Mouse (Mus musculus) bone marrow macrophage, adult 2 months (primary cell): ENCODE data around the gene Tcf7l1. TPM values are rescaled to one million over a fixed set of nuclear protein-coding genes. Genes with fewer than 3 reads are reported as not detected.

ENCODE experiments used
- H3K27ac ChIP-seq: 2 replicates; pipeline ENCODE4 v1.5.1; 2012; ENCODE audit warnings: low read depth, low read length; ENCODE audit not compliant: insufficient read depth
- H3K4me1 ChIP-seq: 2 replicates; pipeline ENCODE4 v1.6.1; 2012; ENCODE audit warnings: low read length; ENCODE audit not compliant: control insufficient read depth, insufficient read depth
- H3K4me3 ChIP-seq: 2 replicates; pipeline ENCODE4 v1.5.1; 2012; ENCODE audit warnings: mild to moderate bottlenecking, low read length, moderate library complexity; ENCODE audit not compliant: insufficient read depth
- CTCF ChIP-seq: IDR thresholded peaks from 2 replicates; pipeline ENCODE4 v1.5.1; 2012; ENCODE audit warnings: low read depth, mild to moderate bottlenecking, low read length, moderate library complexity
- POLR2A ChIP-seq: IDR thresholded peaks from 2 replicates; pipeline ENCODE4 v1.6.1; 2012; ENCODE audit warnings: mild to moderate bottlenecking, low read depth, low read length, borderline replicate concordance
- polyA plus RNA-seq: library from polyadenylated mRNA; stranded (reverse); fragments of >200 nt; gene quantifications from 2 replicates; pipeline ENCODE4 v1.2.4, GENCODE M21; 2012; ENCODE audit not compliant: missing spikeins, insufficient read depth, insufficient read length

Gene Tcf7l1
- polyA plus RNA-seq, 1 experiment = 0.42 TPM

DNA sequence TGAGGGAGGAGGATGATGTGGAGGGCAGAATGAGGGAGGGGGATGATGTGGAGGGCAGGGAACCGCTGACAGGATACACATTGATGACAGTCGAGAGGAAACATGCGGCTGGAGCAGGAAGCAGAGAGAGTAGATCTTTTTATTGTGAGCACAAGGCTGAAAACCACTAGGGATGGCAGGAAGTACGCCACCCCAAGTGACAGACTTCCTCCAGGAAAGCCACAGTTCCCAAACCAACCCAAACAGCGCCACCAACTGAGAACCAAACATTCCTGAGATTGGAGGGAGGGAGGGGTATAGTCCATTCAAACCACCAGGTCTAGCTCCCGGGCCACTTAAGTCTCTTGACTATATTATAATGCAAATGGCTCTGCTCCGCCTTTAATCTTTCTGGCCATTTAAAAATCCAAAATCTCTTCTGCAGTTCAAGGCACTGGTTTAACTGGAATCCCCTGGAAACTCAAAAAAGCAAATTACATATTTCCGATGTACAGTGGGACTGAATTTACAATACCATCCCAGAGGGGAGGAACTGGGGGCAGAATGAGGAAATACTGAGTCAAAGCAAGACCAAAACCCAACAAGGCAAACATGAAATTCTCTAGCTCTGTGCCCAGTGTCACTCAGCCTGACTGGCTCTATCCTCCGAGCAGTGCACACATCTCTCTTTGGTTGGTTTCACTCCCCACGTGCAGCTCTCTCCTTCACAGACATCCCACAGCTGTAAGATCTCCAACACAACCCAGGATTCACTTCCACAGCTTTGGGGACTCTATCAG is 30.6 kb downstream of the Tcf7l1 start:
- H3K4me3 ChIP-seq = no peak overlapping the region
- TF ChIP-seq POLR2A (no peak), CTCF (no peak)
- H3K4me1 ChIP-seq = no peaks in the 10 kb centered on the region
- no peak overlapping the region for H3K27ac ChIP-seq

DNA sequence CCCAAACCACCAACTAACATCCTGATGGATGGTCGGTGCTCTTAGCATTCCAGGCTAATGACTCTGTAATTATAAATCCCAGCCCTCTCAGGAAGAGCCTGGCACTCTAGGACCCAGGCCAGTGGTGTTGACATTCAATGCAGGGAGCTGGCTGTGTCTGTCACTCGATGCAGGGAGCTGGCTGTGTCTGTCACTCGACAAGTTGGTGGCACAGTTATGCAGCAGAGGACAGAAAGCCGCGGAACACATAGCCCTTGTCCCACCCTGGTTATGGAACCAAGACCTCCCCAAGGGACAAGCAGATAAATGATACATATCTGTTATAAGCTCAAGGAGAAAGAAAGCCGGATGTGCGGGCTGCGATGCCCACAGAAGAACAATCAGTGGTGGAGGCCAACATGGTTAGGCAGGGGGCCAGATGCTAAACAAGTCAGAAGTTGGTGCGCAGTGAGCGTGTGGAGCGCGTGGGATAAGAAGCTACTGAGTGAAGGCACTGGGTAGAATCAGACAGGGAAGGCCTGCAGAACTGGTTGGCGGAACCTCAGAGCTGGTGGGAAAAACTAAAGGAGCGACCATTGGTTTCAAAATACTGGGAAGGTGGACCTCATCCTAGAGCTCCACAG is 33.7 kb downstream of the Tcf7l1 start:
- H3K27ac ChIP-seq = no peak overlapping the region
- no peak overlapping the region for H3K4me3 ChIP-seq
- H3K4me1 ChIP-seq = no peaks in the 10 kb centered on the region
- no peak for TF ChIP-seq CTCF
- TF ChIP-seq POLR2A = no peak

DNA sequence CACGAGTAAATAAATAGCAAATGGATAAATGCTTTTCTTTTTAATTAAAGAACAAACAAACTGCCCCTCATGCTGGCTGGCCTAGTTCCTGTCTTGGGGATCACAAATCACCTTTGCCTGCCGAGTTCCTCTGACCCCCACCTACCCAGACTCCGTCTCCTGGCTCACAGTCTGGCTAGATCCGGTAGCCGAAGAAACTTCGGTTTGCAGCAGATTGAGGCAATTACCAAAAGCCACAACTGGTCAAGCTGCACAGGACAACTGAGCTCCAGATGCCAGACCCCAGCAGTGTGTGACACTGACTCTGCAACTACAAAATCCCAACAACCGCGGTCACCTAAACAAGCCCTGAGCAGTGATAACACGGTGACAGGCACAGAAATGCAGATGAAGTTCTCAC is 34.8 kb downstream of the Tcf7l1 start:
- no peak overlapping the region for H3K4me3 ChIP-seq
- H3K27ac ChIP-seq = no peak overlapping the region
- no peaks in the 10 kb centered on the region for H3K4me1 ChIP-seq
- TF ChIP-seq CTCF = no peak

DNA sequence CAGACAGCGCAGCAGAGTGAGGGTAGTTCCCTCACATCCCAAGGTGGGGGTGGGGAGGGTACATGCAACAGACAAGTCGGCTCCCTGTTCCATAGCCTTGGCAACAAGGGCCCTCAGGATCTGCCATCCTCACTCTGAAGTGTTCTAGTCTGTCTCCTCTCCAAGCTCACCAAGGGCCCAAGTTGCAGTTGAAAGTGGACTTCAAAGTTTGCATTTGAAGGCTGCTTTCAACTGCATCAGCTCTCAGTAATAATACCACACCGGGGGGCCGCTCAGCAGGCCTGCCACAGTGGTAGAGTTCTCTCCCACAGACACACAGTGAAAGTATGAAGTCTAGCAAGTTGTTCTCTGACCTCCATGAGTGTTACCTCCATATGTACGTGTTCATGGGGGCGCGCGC is 35.3 kb downstream of the Tcf7l1 start:
- Histone ChIP-seq H3K4me3 (no peak overlapping the region), H3K27ac (no peak overlapping the region), H3K4me1 (no peaks in the 10 kb centered on the region)
- TF ChIP-seq POLR2A (no peak), CTCF (no peak)

DNA sequence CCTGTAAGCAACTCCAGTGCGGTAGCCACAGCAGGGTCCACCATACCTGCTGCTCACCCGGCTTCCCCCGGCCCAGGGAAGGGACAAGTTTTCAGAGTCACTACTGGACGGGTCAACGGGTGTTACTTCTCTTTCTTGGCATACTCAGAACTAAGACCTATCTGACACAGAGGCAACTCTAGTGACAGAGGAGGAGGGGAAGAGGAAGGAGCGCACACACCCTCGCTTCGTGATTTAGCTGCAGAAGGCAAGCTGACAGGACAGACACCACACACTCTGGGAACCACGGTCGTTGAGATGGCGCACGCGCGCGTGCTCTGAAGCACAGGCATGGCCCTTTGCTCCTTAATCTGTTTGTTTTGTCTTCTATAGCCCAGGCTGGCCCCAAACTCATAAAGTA is 36.2 kb downstream of the Tcf7l1 start:
- Histone ChIP-seq H3K4me3 (no peak overlapping the region), H3K4me1 (no peaks in the 10 kb centered on the region), H3K27ac (no peak overlapping the region)
- no peak for TF ChIP-seq POLR2A
- no peak for TF ChIP-seq CTCF

DNA sequence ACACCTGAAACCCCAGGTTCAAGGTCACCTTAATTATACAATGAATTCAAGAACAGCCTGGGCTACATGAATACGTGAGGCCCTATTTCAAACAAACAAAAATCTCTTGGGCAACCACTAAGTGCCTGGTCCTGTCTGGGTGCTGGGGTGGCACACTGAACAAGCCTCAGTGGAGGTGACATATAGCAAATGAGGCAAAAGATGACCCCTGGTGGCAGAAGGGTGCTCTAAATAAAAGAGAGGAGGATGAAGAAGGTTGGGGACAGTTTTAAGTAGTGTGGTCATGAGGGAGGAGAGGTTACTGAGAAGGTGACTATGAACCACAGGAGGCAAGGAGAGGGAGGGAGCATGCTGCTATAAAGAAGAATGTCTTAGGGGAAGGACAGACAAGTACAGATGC is 37.8 kb downstream of the Tcf7l1 start:
- Histone ChIP-seq H3K27ac (no peak overlapping the region), H3K4me1 (no peaks in the 10 kb centered on the region), H3K4me3 (no peak overlapping the region)
- no peak for TF ChIP-seq POLR2A
- no peak for TF ChIP-seq CTCF

DNA sequence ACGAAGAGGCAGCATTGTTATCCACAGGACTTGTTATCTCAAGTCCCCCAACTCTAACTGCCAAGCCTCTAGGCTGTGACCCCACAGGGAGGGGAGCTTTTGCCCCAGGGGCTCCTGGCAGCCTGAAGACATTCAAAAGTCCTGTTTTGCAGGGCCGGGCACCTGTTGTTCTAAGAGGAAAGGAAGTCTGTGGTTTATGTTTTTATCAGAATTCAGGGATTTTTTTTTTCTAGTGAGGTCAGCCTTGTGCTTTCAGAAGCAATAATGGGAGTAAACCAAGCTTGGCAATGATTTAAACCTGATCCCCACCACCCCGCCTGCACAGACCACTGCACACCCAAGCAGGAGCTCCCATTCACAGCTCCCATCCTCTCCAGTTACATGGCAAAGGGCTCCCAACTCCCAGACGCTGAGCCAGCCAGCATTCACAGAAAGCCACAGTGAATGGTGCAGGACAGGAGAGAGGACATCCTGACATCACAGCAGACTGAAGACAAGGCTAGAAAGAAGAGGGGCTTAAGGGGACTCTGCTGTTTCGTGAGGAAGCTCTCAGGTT is 40.1 kb downstream of the Tcf7l1 start:
- H3K4me3 ChIP-seq = no peak overlapping the region
- TF ChIP-seq POLR2A = no peak
- TF ChIP-seq CTCF = no peak
- no peaks in the 10 kb centered on the region for H3K4me1 ChIP-seq
- no peak overlapping the region for H3K27ac ChIP-seq

DNA sequence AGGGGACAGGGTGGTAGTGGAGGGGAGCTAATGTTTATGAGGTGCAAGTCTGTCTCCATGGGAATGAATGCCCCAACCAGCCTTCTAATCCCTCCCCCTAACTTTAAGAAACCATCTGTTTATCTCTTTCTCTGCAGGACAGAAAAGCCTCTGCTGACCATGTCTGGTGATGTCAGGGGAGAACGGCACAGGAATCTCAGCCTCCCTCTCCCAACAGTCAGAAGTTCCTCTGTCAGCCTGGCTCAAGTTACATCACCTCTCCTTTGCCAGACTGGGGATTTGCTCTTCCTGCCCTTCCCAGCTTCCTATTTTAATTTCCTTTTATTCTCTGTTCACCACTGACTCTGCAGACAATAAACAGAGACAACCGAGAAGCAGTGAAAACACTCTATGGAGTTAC is 40.6 kb downstream of the Tcf7l1 start:
- Histone ChIP-seq H3K27ac (no peak overlapping the region), H3K4me3 (no peak overlapping the region), H3K4me1 (no peaks in the 10 kb centered on the region)
- TF ChIP-seq CTCF (no peak), POLR2A (no peak)

DNA sequence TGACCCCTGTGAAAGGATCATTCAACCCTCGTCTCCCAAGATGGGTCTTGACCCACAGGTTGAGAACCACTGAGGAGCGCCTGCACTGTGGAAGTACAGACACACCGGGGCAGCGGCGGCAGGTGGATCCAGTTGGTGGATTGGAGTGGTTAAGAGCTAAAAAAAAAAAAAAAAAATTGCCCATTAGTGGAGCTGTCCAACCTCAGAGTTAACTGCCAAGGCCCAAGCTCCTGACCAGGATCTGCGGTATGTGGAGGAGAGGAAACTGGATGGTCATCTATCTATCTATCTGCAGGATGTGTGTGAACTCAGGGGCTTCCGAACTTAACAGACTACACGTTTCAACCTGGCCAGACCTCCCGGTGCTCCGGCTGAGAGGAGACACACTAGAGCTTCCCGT is 41.2 kb downstream of the Tcf7l1 start:
- no peak overlapping the region for H3K27ac ChIP-seq
- H3K4me3 ChIP-seq = no peak overlapping the region
- no peaks in the 10 kb centered on the region for H3K4me1 ChIP-seq
- no peak for TF ChIP-seq CTCF
- no peak for TF ChIP-seq POLR2A

DNA sequence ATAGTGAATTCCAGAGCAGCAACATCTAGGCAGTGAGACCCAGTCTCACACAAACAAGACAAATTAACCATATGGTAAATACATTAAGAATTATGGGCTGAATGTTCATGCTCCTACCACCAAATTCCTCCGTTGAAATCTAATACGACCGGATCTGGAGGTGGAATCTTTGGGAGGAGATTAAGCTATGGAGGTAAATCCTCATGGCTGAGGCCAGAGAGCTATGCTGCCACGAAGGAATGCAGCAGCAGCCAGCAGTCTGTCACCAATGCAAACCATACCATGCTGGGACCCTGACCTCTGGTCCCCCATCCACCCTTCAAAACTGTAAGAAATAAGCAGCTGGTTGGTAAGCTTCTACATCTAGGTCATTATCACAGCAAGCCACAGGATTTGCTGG is 41.9 kb downstream of the Tcf7l1 start:
- H3K4me3 ChIP-seq = no peak overlapping the region
- TF ChIP-seq CTCF (no peak), POLR2A (no peak)
- H3K4me1 ChIP-seq = no peaks in the 10 kb centered on the region
- H3K27ac ChIP-seq = no peak overlapping the region
